Comparison of ENCODE assay signal across 11 mouse cellular contexts in genomic region chr12:107997241-107997640, GRCm38 (mm10). TPM values are rescaled to one million over a fixed set of nuclear protein-coding genes. Genes with fewer than 3 reads are reported as not detected.
DNase-seq lines count a peak whose midpoint lies in the region; ATAC-seq and TF ChIP-seq lines count a peak whose summit lies in the region.
"Had no signal": no experiment of that assay in that cellular context is flagged by ENCODE, and none has a peak within 500 bp of the region (broad histone marks: within the 10 kb centered on the region; RNA-seq: fewer than 3 reads in every experiment).

No protein-coding gene starts in this region.

- H3K27me3 ChIP-seq in embryonic facial prominence, embryonic 14.5 days (replicated peaks; ENCODE audit: control insufficient read depth, insufficient read depth, low read length), result no peaks in the 10 kb centered on the region; the same call in 1 of the 2 replicates
- H3K27me3 ChIP-seq in hindbrain, embryonic 14.5 days (ENCODE audit: control insufficient read depth, insufficient read depth, low read length), result no peaks in the 10 kb centered on the region
- H3K27me3 ChIP-seq in midbrain, embryonic 16.5 days (ENCODE audit: control insufficient read depth, insufficient read depth, low read depth, low read length), result no peaks in the 10 kb centered on the region
- H3K27me3 ChIP-seq in liver, embryonic 11.5 days (replicated peaks; ENCODE audit: control insufficient read depth, insufficient read depth, low read length), result peaks cover 38% of the 10 kb centered on the region

- H3K4me2 ChIP-seq in embryonic facial prominence, embryonic 14.5 days (ENCODE audit: low read depth, low read length), result peak overlapping the region; percentile 78
- peak overlapping the region; percentile 81 for H3K4me2 ChIP-seq in hindbrain, embryonic 14.5 days (replicated peaks)
- peak overlapping the region; percentile 93 for H3K4me2 ChIP-seq in midbrain, embryonic 16.5 days (ENCODE audit: low read length)
- no peak overlapping the region for H3K4me2 ChIP-seq in liver, embryonic 11.5 days
- H3K4me2 ChIP-seq: liver, embryonic 13.5 days had no signal

- 32% methylated on average over 3 of the region's 3 CpGs for WGBS in embryonic facial prominence, embryonic 14.5 days
- 22% methylated on average over 3 of the region's 3 CpGs for WGBS in hindbrain, embryonic 14.5 days
- 14% methylated on average over 3 of the region's 3 CpGs for WGBS in midbrain, embryonic 16.5 days
- 43% methylated on average over 3 of the region's 3 CpGs for WGBS in liver, embryonic 11.5 days

- H3K27ac ChIP-seq in left cerebral cortex, adult 2 months, result peak overlapping the region; percentile 74
- no peak overlapping the region for H3K27ac ChIP-seq in embryonic facial prominence, embryonic 14.5 days (replicated peaks; ENCODE audit: low read depth, low read length)
- peak overlapping the region; percentile 69 for H3K27ac ChIP-seq in hindbrain, embryonic 14.5 days
- peak overlapping the region; percentile 43 for H3K27ac ChIP-seq in midbrain, embryonic 16.5 days (ENCODE audit: low read length)
- no peak overlapping the region for H3K27ac ChIP-seq in liver, embryonic 11.5 days (ENCODE audit: low read depth, low read length)
- H3K27ac ChIP-seq: liver, embryonic 13.5 days had no signal

- no peak for TF ChIP-seq CTCF in left cerebral cortex, adult 2 months (IDR thresholded peaks at IDR 0.05)

- no peaks in the 10 kb centered on the region for H3K36me3 ChIP-seq in embryonic facial prominence, embryonic 14.5 days (ENCODE audit: control insufficient read depth, insufficient read depth, low read length)
- H3K36me3 ChIP-seq in hindbrain, embryonic 14.5 days (replicated peaks; ENCODE audit: control insufficient read depth, insufficient read depth), result no peaks in the 10 kb centered on the region
- H3K36me3 ChIP-seq in midbrain, embryonic 16.5 days (ENCODE audit: control insufficient read depth, insufficient read depth, low read length), result no peaks in the 10 kb centered on the region
- H3K36me3 ChIP-seq in liver, embryonic 11.5 days (ENCODE audit: control insufficient read depth, insufficient read depth, low read length), result no peaks in the 10 kb centered on the region
- H3K36me3 ChIP-seq: liver, embryonic 13.5 days had no signal

- no peak for DNase-seq in left cerebral cortex, adult 2 months (ENCODE audit: extremely low spot score in 1 of 2, low spot score in 2 of 2)
- no peak for DNase-seq in left cerebral cortex, postnatal 10 days (ENCODE audit: extremely low spot score in 1 of 2, low spot score in 2 of 2)
- DNase-seq in embryonic facial prominence, embryonic 14.5 days (ENCODE audit: low spot score), result no peak
- DNase-seq in hindbrain, embryonic 14.5 days (ENCODE audit: low spot score), result no peak
- DNase-seq in liver, embryonic 11.5 days (ENCODE audit: low spot score), result no peak
- no peak for DNase-seq in heart, postnatal 25 days (ENCODE audit: low spot score)
- DNase-seq in kidney, postnatal 25 days, result no peak
- DNase-seq: cerebellum, postnatal 10 days; kidney, postnatal 10 days; liver, embryonic 13.5 days had no signal

- intact Hi-C loops in left cerebral cortex, adult 2 months (cut with DNase I), result loop anchor here (5.0 kb wide), 3 partner anchors 1310 to 1945 kb away; no protein-coding TSS in a partner anchor
- intact Hi-C loops in left cerebral cortex, postnatal 10 days (cut with DNase I), result loop anchor here (10.0 kb wide), 1 partner anchor 1692 kb away; no protein-coding TSS in a partner anchor
- intact Hi-C loops in heart, postnatal 25 days (cut with DNase I), result loop anchor here (10.0 kb wide), 2 partner anchors 532 to 1032 kb away; no protein-coding TSS in a partner anchor

- peak overlapping the region; percentile 9; the same call in 1 of the 2 replicates for H3K9ac ChIP-seq in embryonic facial prominence, embryonic 14.5 days (ENCODE audit: low read depth, low read length)
- peak overlapping the region; percentile 51 for H3K9ac ChIP-seq in hindbrain, embryonic 14.5 days
- peak overlapping the region; percentile 61 for H3K9ac ChIP-seq in midbrain, embryonic 16.5 days (ENCODE audit: low read depth, low read length)
- H3K9ac ChIP-seq in liver, embryonic 11.5 days (ENCODE audit: low read depth, low read length), result no peak overlapping the region
- H3K9ac ChIP-seq: liver, embryonic 13.5 days had no signal

- ATAC-seq in embryonic facial prominence, embryonic 14.5 days (ENCODE audit: low read depth), result no peak
- no peak for ATAC-seq in hindbrain, embryonic 14.5 days (ENCODE audit: low FRiP score)
- ATAC-seq in midbrain, embryonic 16.5 days, result no peak
- ATAC-seq in liver, embryonic 11.5 days (replicated peaks; ENCODE audit: low FRiP score), result no peak

- H3K9me3 ChIP-seq in embryonic facial prominence, embryonic 14.5 days (ENCODE audit: control insufficient read depth, low read length), result no peaks in the 10 kb centered on the region
- no peaks in the 10 kb centered on the region for H3K9me3 ChIP-seq in hindbrain, embryonic 14.5 days (ENCODE audit: control insufficient read depth, low read length)
- H3K9me3 ChIP-seq in midbrain, embryonic 16.5 days (replicated peaks; ENCODE audit: control insufficient read depth, low read length, poor library complexity, severe bottlenecking), result no peaks in the 10 kb centered on the region
- H3K9me3 ChIP-seq in liver, embryonic 11.5 days (ENCODE audit: control insufficient read depth, low read length), result no peaks in the 10 kb centered on the region
- H3K9me3 ChIP-seq: liver, embryonic 13.5 days had no signal

- H3K4me1 ChIP-seq in embryonic facial prominence, embryonic 14.5 days (ENCODE audit: control insufficient read depth, insufficient read depth, low read length), result peaks cover 43% of the 10 kb centered on the region; the same call in 1 of the 2 replicates
- H3K4me1 ChIP-seq in hindbrain, embryonic 14.5 days (replicated peaks; ENCODE audit: control insufficient read depth, insufficient read depth, low read length), result peaks cover 45% of the 10 kb centered on the region
- peaks cover 39% of the 10 kb centered on the region for H3K4me1 ChIP-seq in midbrain, embryonic 16.5 days (ENCODE audit: control insufficient read depth, insufficient read depth, low read length)
- no peaks in the 10 kb centered on the region for H3K4me1 ChIP-seq in liver, embryonic 11.5 days (replicated peaks; ENCODE audit: control insufficient read depth, insufficient read depth, low read length)

- H3K4me3 ChIP-seq in left cerebral cortex, adult 2 months, result no peak overlapping the region
- H3K4me3 ChIP-seq in embryonic facial prominence, embryonic 14.5 days (ENCODE audit: low read depth, low read length), result no peak overlapping the region; the same call in 1 of the 2 replicates
- peak overlapping the region; percentile 23 for H3K4me3 ChIP-seq in hindbrain, embryonic 14.5 days (replicated peaks; ENCODE audit: low read length)
- peak overlapping the region; percentile 94; the same call in 1 of the 2 replicates for H3K4me3 ChIP-seq in midbrain, embryonic 16.5 days (ENCODE audit: low read depth, low read length)
- H3K4me3 ChIP-seq in liver, embryonic 11.5 days (ENCODE audit: low read depth, low read length), result no peak overlapping the region
- H3K4me3 ChIP-seq: liver, embryonic 13.5 days had no signal

RNA-seq across cellular contexts. Expression of gene Bcl11b, which starts 6.2 kb away (rescaled TPM):
- 10 to 100 TPM; 57.8 to 69.0 TPM for total RNA-seq in left cerebral cortex, adult 2 months (2021)
- total RNA-seq in left cerebral cortex, postnatal 10 days (2021), result 10 to 100 TPM; 66.1 to 75.1 TPM
- 16.5 and 20.7 TPM in 2 replicates for polyA plus RNA-seq in embryonic facial prominence, embryonic 14.5 days (2014; fragmentation: Nextera tagmentation; extraction: Ambion mirVana)
- polyA plus RNA-seq in hindbrain, embryonic 14.5 days (2014; fragmentation: Nextera tagmentation; extraction: Ambion mirVana), result 29.6 and 30.7 TPM in 2 replicates
- 22.6 and 23.9 TPM in 2 replicates for polyA plus RNA-seq in midbrain, embryonic 16.5 days (2015; fragmentation: Nextera tagmentation; extraction: Ambion mirVana)
- 0.53 and 0.90 TPM in 2 replicates for polyA plus RNA-seq in liver, embryonic 11.5 days (2014; fragmentation: Nextera tagmentation; extraction: Ambion mirVana)
- total RNA-seq in heart, postnatal 25 days (2021), result 1 to 10 TPM; 1.1 to 1.6 TPM

Comparison
In these comparisons a context has a peak if more than half of its experiments do, and no peak if none do; other contexts are left out.
1. H3K27ac ChIP-seq: peak in left cerebral cortex, adult 2 months (single experiment), hindbrain, embryonic 14.5 days (single experiment) and midbrain, embryonic 16.5 days (single experiment); none in embryonic facial prominence, embryonic 14.5 days (single experiment) and liver, embryonic 11.5 days (single experiment).
2. H3K4me3 ChIP-seq: peak in hindbrain, embryonic 14.5 days (single experiment) and midbrain, embryonic 16.5 days (single experiment); none in left cerebral cortex, adult 2 months (single experiment), embryonic facial prominence, embryonic 14.5 days (single experiment) and liver, embryonic 11.5 days (single experiment).